Mouse (Mus musculus): ENCODE measurements around the gene Ikbip.

The Ikbip gene

GRCm38 (mm10) chr10:91122646-91123045 is 39.9 kb downstream of the Ikbip start:
- no peak for DNase-seq (ENCODE audit: low spot score in 2 of 2)

- DNase-seq (ENCODE audit: low spot score in 2 of 2) = peak in 1 of 2 experiments; percentile 30
Observed at GRCm38 (mm10) chr10:91123281-91123827, 40.6 kb downstream of the Ikbip start.

- peak; percentile 97 to 98 for DNase-seq (ENCODE audit: low spot score in 2 of 2)
Observed at GRCm38 (mm10) chr10:91123828-91124822, 41.4 kb downstream of the Ikbip start, which contains the start of gene Slc25a3. Gene Slc25a3, minus strand, starts transcription at chr10:91124059.

GRCm38 (mm10) chr10:91126618-91127355 is 44.0 kb downstream of the Ikbip start:
- DNase-seq (ENCODE audit: low spot score in 2 of 2) = no peak

GRCm38 (mm10) chr10:91127395-91127794 is 44.7 kb downstream of the Ikbip start:
- DNase-seq (ENCODE audit: low spot score in 2 of 2) = no peak

- no peak for DNase-seq (ENCODE audit: low spot score in 2 of 2)
Observed at GRCm38 (mm10) chr10:91128551-91129160, 45.9 kb downstream of the Ikbip start.

- no peak for DNase-seq (ENCODE audit: low spot score in 2 of 2)
Observed at GRCm38 (mm10) chr10:91130792-91131191, 48.1 kb downstream of the Ikbip start.

GRCm38 (mm10) chr10:91131565-91131964 is 48.8 kb downstream of the Ikbip start:
- DNase-seq (ENCODE audit: low spot score in 2 of 2) = no peak

- no peak for DNase-seq (ENCODE audit: low spot score in 2 of 2)
Observed at GRCm38 (mm10) chr10:91135302-91135972, 52.7 kb downstream of the Ikbip start.

- DNase-seq (ENCODE audit: low spot score in 2 of 2) = peak in 1 of 2 experiments; percentile 10
Observed at GRCm38 (mm10) chr10:91137400-91137799, 54.7 kb downstream of the Ikbip start.

- DNase-seq (ENCODE audit: low spot score in 2 of 2) = peak; percentile 71 to 77
Observed at GRCm38 (mm10) chr10:91138317-91138716, 55.6 kb downstream of the Ikbip start.

GRCm38 (mm10) chr10:91139148-91139766 is 56.5 kb downstream of the Ikbip start:
- DNase-seq (ENCODE audit: low spot score in 2 of 2) = no peak

GRCm38 (mm10) chr10:91141564-91141963 is 58.8 kb downstream of the Ikbip start:
- DNase-seq (ENCODE audit: low spot score in 2 of 2) = peak; percentile 15 to 32

- DNase-seq (ENCODE audit: low spot score in 2 of 2) = peak in 1 of 2 experiments; percentile 12
Observed at GRCm38 (mm10) chr10:91142654-91143191, 60.0 kb downstream of the Ikbip start.

- no peak for DNase-seq (ENCODE audit: low spot score in 2 of 2)
Observed at GRCm38 (mm10) chr10:91143313-91144230, 60.8 kb downstream of the Ikbip start.

- DNase-seq (ENCODE audit: low spot score in 2 of 2) = no peak
Observed at GRCm38 (mm10) chr10:91145413-91145812, 62.7 kb downstream of the Ikbip start.

All from natural killer cell, adult 2 months (primary cell).